Mouse (Mus musculus): Measurements from ENCODE around the gene Wdr45. TPM values are rescaled to one million over a fixed set of nuclear protein-coding genes. Genes with fewer than 3 reads are reported as not detected.
A peak's percentile ranks its signal among the peaks of the same experiment; 100 is the strongest.

The Wdr45 gene
- polyA plus RNA-seq, 1 experiment from 2014 or later, result 19.5 TPM

GRCm38 (mm10) chrX:7740082-7740819, 26.1 kb downstream of the Wdr45 start:
- Histone ChIP-seq H3K27ac (ENCODE audit: low read depth, low read length) (peak overlapping the region; percentile 83), H3K4me2 (replicated peaks; ENCODE audit: low read depth) (peak overlapping the region; percentile 45), H3K36me3 (ENCODE audit: control insufficient read depth, insufficient read depth) (peaks cover 11% of the 10 kb centered on the region; the same call in 1 of the 2 replicates), H3K4me1 (replicated peaks; ENCODE audit: control insufficient read depth, insufficient read depth, low read length) (no peaks in the 10 kb centered on the region), H3K4me3 (ENCODE audit: low read depth, low read length) (peak overlapping the region; percentile 18), H3K27me3 (replicated peaks; ENCODE audit: control insufficient read depth, insufficient read depth, low read length) (no peaks in the 10 kb centered on the region), H3K9ac (ENCODE audit: low read depth, low read length) (no peak overlapping the region), H3K9me3 (ENCODE audit: control insufficient read depth) (no peaks in the 10 kb centered on the region)
- no peak for TF ChIP-seq CTCF (IDR thresholded peaks at IDR 0.05; ENCODE audit: low read depth)
- peak; percentile 82 for ATAC-seq
- WGBS, result 40% methylated on average over 10 of the region's 10 CpGs

GRCm38 (mm10) chrX:7741103-7741502, 27.0 kb downstream of the Wdr45 start:
- ATAC-seq, result no peak
- Histone ChIP-seq H3K27ac (ENCODE audit: low read depth, low read length) (peak overlapping the region; percentile 74), H3K4me3 (ENCODE audit: low read depth, low read length) (peak overlapping the region; percentile 18), H3K9ac (ENCODE audit: low read depth, low read length) (no peak overlapping the region; the same call in 1 of the 2 replicates), H3K27me3 (replicated peaks; ENCODE audit: control insufficient read depth, insufficient read depth, low read length) (no peaks in the 10 kb centered on the region), H3K4me1 (replicated peaks; ENCODE audit: control insufficient read depth, insufficient read depth, low read length) (no peaks in the 10 kb centered on the region), H3K9me3 (ENCODE audit: control insufficient read depth) (no peaks in the 10 kb centered on the region), H3K36me3 (ENCODE audit: control insufficient read depth, insufficient read depth) (peaks cover 11% of the 10 kb centered on the region; the same call in 1 of the 2 replicates), H3K4me2 (replicated peaks; ENCODE audit: low read depth) (peak overlapping the region; percentile 45)
- WGBS, result 61% methylated on average over 5 of the region's 5 CpGs
- TF ChIP-seq CTCF (IDR thresholded peaks at IDR 0.05; ENCODE audit: low read depth), result no peak

GRCm38 (mm10) chrX:7743470-7743869, 29.3 kb downstream of the Wdr45 start:
- Histone ChIP-seq H3K9ac (ENCODE audit: low read depth, low read length) (no peak overlapping the region), H3K9me3 (ENCODE audit: control insufficient read depth) (no peaks in the 10 kb centered on the region), H3K36me3 (ENCODE audit: control insufficient read depth, insufficient read depth) (no peaks in the 10 kb centered on the region), H3K27me3 (replicated peaks; ENCODE audit: control insufficient read depth, insufficient read depth, low read length) (no peaks in the 10 kb centered on the region), H3K4me2 (replicated peaks; ENCODE audit: low read depth) (no peak overlapping the region), H3K4me1 (replicated peaks; ENCODE audit: control insufficient read depth, insufficient read depth, low read length) (no peaks in the 10 kb centered on the region), H3K4me3 (ENCODE audit: low read depth, low read length) (no peak overlapping the region), H3K27ac (ENCODE audit: low read depth, low read length) (no peak overlapping the region)
- 60% methylated on average over 5 of the region's 5 CpGs for WGBS
- TF ChIP-seq CTCF (IDR thresholded peaks at IDR 0.05; ENCODE audit: low read depth), result peak; percentile 60
- ATAC-seq, result no peak

- no peak overlapping the region for H3K9ac ChIP-seq (ENCODE audit: low read depth, low read length)
- H3K4me2 ChIP-seq (replicated peaks; ENCODE audit: low read depth), result no peak overlapping the region
- WGBS, result 59% methylated on average over 1 of the region's 1 CpGs
- H3K36me3 ChIP-seq (ENCODE audit: control insufficient read depth, insufficient read depth), result no peaks in the 10 kb centered on the region
- H3K9me3 ChIP-seq (ENCODE audit: control insufficient read depth), result no peaks in the 10 kb centered on the region
- no peak for TF ChIP-seq CTCF (IDR thresholded peaks at IDR 0.05; ENCODE audit: low read depth)
- no peaks in the 10 kb centered on the region for H3K4me1 ChIP-seq (replicated peaks; ENCODE audit: control insufficient read depth, insufficient read depth, low read length)
- no peak overlapping the region for H3K4me3 ChIP-seq (ENCODE audit: low read depth, low read length)
- no peak for ATAC-seq
- no peaks in the 10 kb centered on the region for H3K27me3 ChIP-seq (replicated peaks; ENCODE audit: control insufficient read depth, insufficient read depth, low read length)
- H3K27ac ChIP-seq (ENCODE audit: low read depth, low read length), result no peak overlapping the region
Observed at GRCm38 (mm10) chrX:7744940-7745339, 30.8 kb downstream of the Wdr45 start.

GRCm38 (mm10) chrX:7745429-7745828, 31.3 kb downstream of the Wdr45 start:
- 90% methylated on average over 8 of the region's 8 CpGs for WGBS
- H3K9me3 ChIP-seq (ENCODE audit: control insufficient read depth), result no peaks in the 10 kb centered on the region
- ATAC-seq, result no peak
- no peaks in the 10 kb centered on the region for H3K4me1 ChIP-seq (replicated peaks; ENCODE audit: control insufficient read depth, insufficient read depth, low read length)
- no peaks in the 10 kb centered on the region for H3K36me3 ChIP-seq (ENCODE audit: control insufficient read depth, insufficient read depth)
- H3K27me3 ChIP-seq (replicated peaks; ENCODE audit: control insufficient read depth, insufficient read depth, low read length), result no peaks in the 10 kb centered on the region
- H3K4me2 ChIP-seq (replicated peaks; ENCODE audit: low read depth), result no peak overlapping the region
- TF ChIP-seq CTCF (IDR thresholded peaks at IDR 0.05; ENCODE audit: low read depth), result no peak
- H3K9ac ChIP-seq (ENCODE audit: low read depth, low read length), result no peak overlapping the region
- H3K4me3 ChIP-seq (ENCODE audit: low read depth, low read length), result no peak overlapping the region
- no peak overlapping the region for H3K27ac ChIP-seq (ENCODE audit: low read depth, low read length)

GRCm38 (mm10) chrX:7750432-7751116, 36.4 kb downstream of the Wdr45 start, which contains the start of gene Ccdc120:
Ccdc120 (minus strand) TSS chrX:7750905.
- peak within 1 kb of the TSS; percentile 40 for H3K9ac ChIP-seq (ENCODE audit: low read depth, low read length)
- H3K4me2 ChIP-seq (replicated peaks; ENCODE audit: low read depth), result peak within 1 kb of the TSS; percentile 72
- no peaks in the 10 kb centered on the region for H3K36me3 ChIP-seq (ENCODE audit: control insufficient read depth, insufficient read depth)
- TF ChIP-seq CTCF (IDR thresholded peaks at IDR 0.05; ENCODE audit: low read depth), result no peak
- peak within 1 kb of the TSS; percentile 63 for H3K4me3 ChIP-seq (ENCODE audit: low read depth, low read length)
- peak; percentile 36; the same call in 1 of the 2 replicates for ATAC-seq
- 12% methylated on average over 56 of the region's 56 CpGs for WGBS
- no peaks in the 10 kb centered on the region for H3K9me3 ChIP-seq (ENCODE audit: control insufficient read depth)
- H3K4me1 ChIP-seq (replicated peaks; ENCODE audit: control insufficient read depth, insufficient read depth, low read length), result no peaks in the 10 kb centered on the region
- H3K27ac ChIP-seq (ENCODE audit: low read depth, low read length), result no peak within 1 kb of the TSS
- H3K27me3 ChIP-seq (replicated peaks; ENCODE audit: control insufficient read depth, insufficient read depth, low read length), result no peaks in the 10 kb centered on the region

Data from intestine, postnatal 0 days (tissue).